Mouse (Mus musculus) G1E-ER4 (cell line): ENCODE results near the gene Nyap1. TPM values are rescaled to one million over a fixed set of nuclear protein-coding genes. Genes with fewer than 3 reads are reported as not detected.

ENCODE experiments used
- GATA1 ChIP-seq: IDR thresholded peaks from one replicate; pipeline ENCODE4 v1.8.0; 2012; ENCODE audit warnings: low read length, inconsistent platforms
- polyA plus RNA-seq: library from polyadenylated mRNA; stranded (reverse); fragments of >175 nt; gene quantifications from 2 replicates; pipeline ENCODE4 v1.2.3, GENCODE M21; 2012

The Nyap1 gene
- polyA plus RNA-seq, 1 experiment: 1.4 TPM

GRCm38 (mm10) chr5:137737400-137737940 is 3.9 kb downstream of the Nyap1 start:
- no peak for TF ChIP-seq GATA1

- TF ChIP-seq GATA1: no peak
These were observed 6.9 kb downstream of the Nyap1 start for GRCm38 (mm10) chr5:137734289-137735061.

- no peak for TF ChIP-seq GATA1
These were observed 7.6 kb downstream of the Nyap1 start for GRCm38 (mm10) chr5:137733638-137734288.

- TF ChIP-seq GATA1: no peak
These were observed 14.6 kb downstream of the Nyap1 start for GRCm38 (mm10) chr5:137726767-137727166.

GRCm38 (mm10) chr5:137723840-137724239 is 17.6 kb downstream of the Nyap1 start:
- no peak for TF ChIP-seq GATA1

- TF ChIP-seq GATA1: no peak
These were observed 22.3 kb downstream of the Nyap1 start for GRCm38 (mm10) chr5:137719088-137719487.

- no peak for TF ChIP-seq GATA1
These were observed 23.2 kb downstream of the Nyap1 start for GRCm38 (mm10) chr5:137718020-137718790.

GRCm38 (mm10) chr5:137715685-137716084 is 25.7 kb downstream of the Nyap1 start:
- no peak for TF ChIP-seq GATA1

GRCm38 (mm10) chr5:137713454-137713853 is 28.0 kb downstream of the Nyap1 start:
- TF ChIP-seq GATA1: no peak

GRCm38 (mm10) chr5:137706913-137707633 is 34.3 kb downstream of the Nyap1 start:
- TF ChIP-seq GATA1: no peak

GRCm38 (mm10) chr5:137705242-137705641 is 36.2 kb downstream of the Nyap1 start:
- no peak for TF ChIP-seq GATA1

GRCm38 (mm10) chr5:137699850-137700249 is 41.6 kb downstream of the Nyap1 start:
- peak; percentile 29 for TF ChIP-seq GATA1

- no peak for TF ChIP-seq GATA1
These were observed 42.3 kb downstream of the Nyap1 start for GRCm38 (mm10) chr5:137699080-137699479.

- no peak for TF ChIP-seq GATA1
These were observed 45.5 kb downstream of the Nyap1 start for GRCm38 (mm10) chr5:137695930-137696329.

- no peak for TF ChIP-seq GATA1
These were observed 46.6 kb downstream of the Nyap1 start for GRCm38 (mm10) chr5:137694796-137695195.
